Mouse (Mus musculus): ENCODE results near the gene Esr2. TPM values are rescaled to one million over a fixed set of nuclear protein-coding genes. Genes with fewer than 3 reads are reported as not detected.

Esr2 gene
- total RNA-seq, 2 experiments from 2014 or later: not detected

DNA sequence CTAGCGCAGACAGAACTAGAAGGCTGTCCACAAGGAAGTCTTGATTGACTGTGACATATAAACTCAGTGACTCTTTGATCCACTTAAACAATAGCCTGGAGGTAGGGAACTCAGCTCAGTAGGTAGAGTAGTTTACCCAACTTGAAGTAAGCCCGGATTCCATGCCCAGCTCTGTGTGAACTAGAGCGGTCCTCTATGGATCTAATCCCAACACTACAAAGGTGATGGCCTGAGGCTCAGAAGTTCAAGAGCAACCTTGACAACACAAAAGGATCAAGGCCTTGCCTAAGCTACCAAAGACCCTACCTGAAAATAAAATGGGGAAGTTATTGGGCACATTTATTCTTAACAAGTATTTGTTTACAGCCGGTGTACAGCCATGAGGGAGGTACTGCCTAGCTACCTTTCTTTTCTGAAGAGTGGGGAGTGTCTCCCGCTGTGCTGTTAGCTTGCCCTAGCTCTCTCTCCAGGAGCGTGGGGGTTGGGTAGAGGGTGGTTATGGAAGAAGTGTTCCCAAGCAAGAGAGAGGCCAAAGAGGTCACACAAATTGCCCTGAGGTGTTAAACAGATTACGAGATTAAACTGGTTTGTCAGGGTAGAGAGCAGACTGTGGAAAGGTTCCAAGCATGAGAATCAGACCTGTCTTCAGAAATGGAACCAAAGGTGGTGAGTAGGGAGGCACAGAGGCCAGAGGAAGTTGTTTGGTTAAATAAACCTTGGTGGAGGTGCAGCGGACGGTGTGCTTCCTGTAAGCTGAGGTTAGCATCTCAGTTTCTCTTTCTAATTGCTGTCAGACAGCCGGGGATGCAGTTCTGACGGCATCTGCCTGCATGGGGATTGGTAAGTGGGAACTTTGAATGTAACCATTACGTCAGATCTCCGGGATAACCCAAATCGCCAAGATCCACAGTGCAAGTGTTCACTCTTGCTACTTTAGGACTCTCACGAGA, 90.8 kb downstream of the Esr2 start:
- DNase-seq: no peak

GRCm38 (mm10) chr12:76085066-76085465, 92.0 kb downstream of the Esr2 start:
- DNase-seq: no peak

GRCm38 (mm10) chr12:76081557-76082211, 95.4 kb downstream of the Esr2 start:
- DNase-seq: peak; percentile 51

DNA sequence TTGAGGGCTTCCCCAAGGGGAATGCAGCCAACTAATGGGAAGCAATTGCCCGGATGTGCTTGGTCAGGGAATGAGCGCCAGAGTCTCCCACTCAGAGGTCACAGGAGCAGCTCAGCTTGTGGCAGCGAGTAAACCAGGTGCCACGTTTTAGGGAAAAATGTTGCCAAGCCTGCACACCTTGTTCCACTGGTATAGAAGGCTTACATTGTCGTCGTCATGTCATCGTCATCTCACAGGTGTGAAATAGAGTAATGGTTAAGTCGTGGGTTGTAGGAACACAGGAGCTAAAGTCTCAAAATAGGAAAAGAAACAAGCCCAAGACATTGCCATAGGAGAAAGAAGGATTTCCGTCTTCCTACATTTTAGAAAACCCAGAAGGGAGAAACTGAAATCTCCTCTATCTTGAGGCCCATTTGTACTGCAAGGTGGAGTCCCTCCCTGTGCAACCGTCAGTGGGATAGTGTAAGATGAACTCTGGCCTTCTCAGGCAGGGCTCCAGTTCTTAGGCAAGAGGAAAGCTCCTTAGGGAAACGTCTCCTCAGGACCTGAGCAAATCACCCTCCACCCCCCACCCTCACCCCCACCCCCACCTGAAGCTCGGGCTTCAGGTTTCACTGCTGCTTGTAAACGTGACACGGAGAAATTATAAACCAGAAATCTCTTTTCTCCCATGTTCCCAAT, 96.0 kb downstream of the Esr2 start:
- peak; percentile 58 for DNase-seq

DNA sequence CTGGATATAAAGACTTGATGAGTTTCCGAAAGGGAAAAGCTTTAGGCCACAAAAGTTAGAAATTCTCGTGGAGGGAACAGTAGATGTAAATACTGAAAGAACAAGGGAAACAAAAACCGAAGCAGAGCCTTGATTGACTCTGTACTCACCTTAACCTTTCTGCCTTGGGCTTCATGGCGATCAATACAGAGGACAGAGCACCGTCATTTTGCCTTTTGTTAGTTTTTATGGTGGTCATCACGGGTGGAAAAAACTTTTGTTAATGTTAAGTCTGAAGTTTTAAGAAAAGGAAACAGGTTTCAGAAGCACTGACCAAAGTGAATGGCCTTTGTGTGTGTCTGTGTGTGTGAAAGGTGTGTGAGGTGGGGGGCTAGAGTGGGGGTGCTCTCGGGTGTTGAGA, 103.1 kb downstream of the Esr2 start:
- DNase-seq: no peak

DNA sequence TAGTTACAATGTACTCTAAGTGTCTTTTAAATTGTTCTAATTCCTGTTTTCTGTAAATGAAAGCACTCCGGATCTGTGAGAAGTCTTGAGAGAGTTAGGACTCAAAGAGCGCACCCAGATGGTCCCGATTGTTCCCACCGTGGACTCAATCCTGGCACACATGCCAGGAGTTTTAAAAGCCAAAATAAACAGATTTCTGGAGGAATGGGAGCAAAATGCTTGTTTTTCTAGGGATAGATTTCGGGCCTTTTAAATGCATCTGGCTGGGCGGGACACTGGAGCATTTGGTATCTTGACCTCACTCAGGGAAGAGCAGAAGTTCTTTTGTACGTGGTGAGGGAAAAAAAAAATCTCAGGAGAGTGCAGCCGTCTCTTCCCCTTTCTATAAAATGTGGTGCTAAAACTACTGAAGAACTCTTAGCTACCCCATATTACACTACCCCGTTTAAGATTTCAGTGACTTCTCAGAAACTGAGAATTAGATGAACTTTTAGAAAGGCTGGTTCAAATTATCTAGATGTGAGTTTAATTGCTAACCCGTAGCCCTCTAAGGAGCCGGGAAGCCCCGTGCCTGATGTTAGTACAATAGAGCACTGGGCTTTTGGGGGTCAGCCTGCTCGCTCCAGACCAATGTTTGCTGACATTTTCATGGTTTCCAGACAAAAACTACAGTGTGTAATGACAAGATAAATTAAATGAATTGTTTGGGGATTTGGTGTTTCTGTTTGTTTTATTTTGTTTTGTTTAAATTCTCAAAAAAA, 103.8 kb downstream of the Esr2 start:
- DNase-seq: no peak

GRCm38 (mm10) chr12:76071935-76072849, 104.9 kb downstream of the Esr2 start:
- DNase-seq: no peak

Other genes starting within 250 kb of the Esr2 start
- not detected for gene Tex21, start 69.5 kb upstream of the Esr2 start, total RNA-seq (2021)
- 10 to 100 TPM; 51.5 to 52.5 TPM for gene Mthfd1, start 78.0 kb upstream of the Esr2 start, total RNA-seq (2021)
- 1 to 10 TPM; 4.6 to 7.0 TPM for gene Akap5, start 147.6 kb upstream of the Esr2 start, total RNA-seq (2021)
- 10 to 100 TPM in 1 of 2 experiments, 1 to 10 TPM in 1; 8.7 to 15.9 TPM for gene Zbtb25, start 192.3 kb upstream of the Esr2 start, total RNA-seq (2021)
- gene Zbtb1, start 193.0 kb upstream of the Esr2 start, total RNA-seq (2021): 1 to 10 TPM; 5.7 to 7.2 TPM
- 10 to 100 TPM; 16.7 to 18.6 TPM for gene Hspa2, start 226.9 kb upstream of the Esr2 start, total RNA-seq (2021)
- under 1 TPM in 1 of 2 experiments, not detected in 1; 0.45 TPM for gene Ppp1r36, start 240.3 kb upstream of the Esr2 start, total RNA-seq (2021)

All from adrenal gland, postnatal 10 days (tissue).